Mouse (Mus musculus): ENCODE results near the gene Prrt4. TPM values are rescaled to one million over a fixed set of nuclear protein-coding genes. Genes with fewer than 3 reads are reported as not detected.

The Prrt4 gene
- total RNA-seq, 1 experiment from 2014 or later = not detected

Other genes starting within 250 kb of the Prrt4 start
- gene Lep, start 119.4 kb downstream of the Prrt4 start, total RNA-seq (2017) = not detected in 2 replicates
- 53.1 and 66.5 TPM in 2 replicates for gene Rbm28, start 14.6 kb downstream of the Prrt4 start, total RNA-seq (2017)
- 70.0 and 72.4 TPM in 2 replicates for gene Impdh1, start 36.8 kb upstream of the Prrt4 start, total RNA-seq (2017)
- gene Hilpda, start 92.9 kb upstream of the Prrt4 start, total RNA-seq (2017) = 26.3 and 27.7 TPM in 2 replicates
- gene Fam71f2, start 100.0 kb upstream of the Prrt4 start, total RNA-seq (2017) = 1.6 TPM in 1 of 2 replicates, not detected in the other
- not detected in 2 replicates for gene Fam71f1, start 139.6 kb upstream of the Prrt4 start, total RNA-seq (2017)
- 162 and 228 TPM in 2 replicates for gene Calu, start 168.5 kb upstream of the Prrt4 start, total RNA-seq (2017)
- not detected in 2 replicates for gene Opn1sw, start 208.9 kb upstream of the Prrt4 start, total RNA-seq (2017)
- 0.40 and 0.44 TPM in 2 replicates for gene Ccdc136, start 216.7 kb upstream of the Prrt4 start, total RNA-seq (2017)